Comparison of ENCODE assay signal across 1 mouse cellular context in the genomic region with DNA sequence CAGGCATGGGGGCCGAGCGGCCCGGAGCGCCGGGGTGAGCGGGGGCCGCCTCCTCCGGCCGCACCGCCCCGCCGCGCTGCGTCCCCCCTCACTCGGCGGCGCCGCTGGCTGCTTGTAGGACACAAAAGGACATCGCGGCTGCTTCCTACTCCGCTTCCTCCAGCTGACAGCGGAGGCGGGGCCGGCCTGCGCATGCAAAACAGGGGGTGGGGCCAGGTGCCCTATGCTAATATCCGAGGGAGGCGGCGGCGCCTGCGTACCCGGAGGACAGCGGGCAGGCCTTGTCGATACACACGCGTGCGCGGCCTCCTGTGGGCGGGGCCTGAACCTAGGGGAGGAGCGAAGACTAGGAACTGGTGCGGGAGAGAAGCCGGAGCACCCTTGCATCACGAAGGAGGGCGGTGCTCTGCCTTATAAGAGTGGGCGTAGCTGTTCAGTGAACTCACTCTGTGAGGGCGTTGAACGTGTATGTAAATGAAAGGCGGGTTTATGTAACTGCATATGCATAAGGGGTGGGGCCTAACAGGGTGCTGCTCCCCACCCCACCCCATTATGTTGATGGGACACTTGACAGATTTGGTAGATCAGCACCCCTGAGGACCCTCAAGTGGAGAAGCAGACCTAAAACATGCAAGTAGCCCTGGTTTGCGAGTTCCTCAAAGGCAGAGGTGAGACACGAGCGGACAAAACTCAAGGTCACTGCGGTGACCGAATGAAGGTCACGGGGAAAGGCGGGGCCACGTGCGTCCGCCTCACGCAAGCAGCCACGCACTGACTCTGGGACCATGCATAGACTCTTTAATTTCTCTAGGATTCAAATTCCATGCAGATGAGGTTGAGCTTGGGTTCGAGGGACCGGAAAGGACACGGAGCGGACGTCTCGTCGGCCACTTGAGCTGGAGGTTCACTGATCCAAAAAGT.
A peak's percentile ranks its signal among the peaks of the same experiment; 100 is the strongest.
TF ChIP-seq lines count a peak whose summit lies in the region.

A gene (minus strand): TSS at position 167 of the 921 bp plus-strand sequence.

TF ChIP-seq in MEL, 35 proteins besides CTCF, POLR2A, EP300 and RAD21 (continued from another document):
- TF ChIP-seq MAFK (IDR thresholded peaks at IDR 0.05; ENCODE audit: borderline replicate concordance, low read depth, low read length) (no peak), NRF1 (IDR thresholded peaks at IDR 0.05; ENCODE audit: insufficient read depth, low read depth, low read length, poor library complexity, severe bottlenecking) (peak; percentile 94), MEF2A (IDR thresholded peaks at IDR 0.05; ENCODE audit: extremely low read depth, insufficient replicate concordance, low read depth, low read length, poor library complexity, severe bottlenecking) (no peak), MAX (IDR thresholded peaks at IDR 0.05; ENCODE audit: low read length) (peak; percentile 95), MXI1 (IDR thresholded peaks at IDR 0.05; ENCODE audit: low read depth, low read length) (peak; percentile 88), ZNF384 (IDR thresholded peaks at IDR 0.05; ENCODE audit: low read depth, low read length) (no peak), POLR2AphosphoS5 (IDR thresholded peaks at IDR 0.05; ENCODE audit: borderline replicate concordance, low read depth, low read length) (no peak), MAZ (IDR thresholded peaks at IDR 0.05; ENCODE audit: low read depth, low read length) (peak; percentile 73; the same call in 1 of the 2 replicates), JUND (IDR thresholded peaks at IDR 0.05; ENCODE audit: low read depth, low read length) (no peak), MYC (IDR thresholded peaks at IDR 0.05; ENCODE audit: low read depth, low read length) (peak; percentile 80; the same call in 1 of the 2 replicates), UBTF (IDR thresholded peaks at IDR 0.05; ENCODE audit: borderline replicate concordance, insufficient read depth, low read depth, low read length) (no peak), USF1 (IDR thresholded peaks at IDR 0.05; ENCODE audit: low read depth, low read length) (peak; percentile 78), HCFC1 (IDR thresholded peaks at IDR 0.05; ENCODE audit: low read depth, low read length) (no peak; the same call in 1 of the 2 replicates), USF2 (IDR thresholded peaks at IDR 0.05; ENCODE audit: borderline replicate concordance in 1 of 2, insufficient read depth in 1 of 2, low read depth in 1 of 2, low read length in 2 of 2) (no peak)
